Mouse (Mus musculus): ENCODE measurements around the gene Unk. TPM values are rescaled to one million over a fixed set of nuclear protein-coding genes. Genes with fewer than 3 reads are reported as not detected.

The Unk gene
- total and polyA plus RNA-seq, 3 experiments = 17.2 to 80.7 (median 50.1) TPM

DNA sequence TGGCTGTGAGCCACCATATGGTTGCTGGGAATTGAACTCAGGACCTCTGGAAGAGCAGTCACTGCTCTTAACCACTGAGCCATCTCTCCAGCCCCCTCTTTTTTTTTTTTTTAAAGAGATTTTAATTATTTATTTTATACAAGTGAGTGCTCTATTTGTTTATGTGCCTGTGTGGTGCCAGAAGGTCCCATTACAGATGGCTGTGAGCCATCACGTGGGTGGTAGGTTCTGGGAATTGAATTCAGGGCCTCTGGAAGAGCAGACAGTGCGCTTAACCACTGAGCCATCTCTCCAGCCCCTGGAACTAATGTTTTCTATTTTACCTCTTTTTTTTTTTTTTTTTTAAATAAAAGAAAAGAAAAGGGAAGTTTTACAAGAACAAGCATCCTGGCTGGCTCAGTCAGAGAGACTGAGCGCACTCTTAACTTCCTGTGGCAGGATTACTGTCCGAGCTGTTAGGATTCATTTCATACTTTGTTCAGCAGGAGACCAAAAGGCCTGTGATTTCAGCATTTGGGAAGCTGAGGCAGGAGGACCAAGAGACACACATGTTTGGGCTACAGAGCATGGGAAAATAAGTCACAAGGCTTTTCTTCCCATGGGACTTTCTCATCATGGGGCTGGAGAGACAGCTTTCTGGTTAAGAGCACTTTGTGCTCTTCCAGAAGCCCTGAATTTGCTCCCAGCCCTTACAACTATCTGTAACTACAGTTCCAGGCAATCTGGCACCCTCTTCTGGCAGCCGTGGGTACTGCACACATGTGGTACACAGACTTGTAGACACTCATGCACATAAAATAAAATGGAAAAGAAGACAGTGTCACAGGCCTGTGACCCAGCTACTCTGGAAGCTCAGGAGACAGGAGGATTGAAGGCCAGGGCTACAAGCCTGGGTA lies 66.3 kb downstream of the Unk start:
- peaks cover 59% of the 10 kb centered on the region for H3K4me1 ChIP-seq (ENCODE audit: insufficient read depth, low read depth, low read length)
- no peak for DNase-seq (ENCODE audit: low spot score)

GRCm38 (mm10) chr11:116098711-116099460 lies 68.8 kb downstream of the Unk start:
- no peaks in the 10 kb centered on the region for H3K36me3 ChIP-seq (replicated peaks)
- no peak for DNase-seq (ENCODE audit: low spot score)
- no peaks in the 10 kb centered on the region for H3K27me3 ChIP-seq (ENCODE audit: insufficient read depth, low read length)
- no peak overlapping the region; the same call in 1 of the 2 replicates for H3K4me3 ChIP-seq (ENCODE audit: low read depth, low read length)
- H3K9me3 ChIP-seq (replicated peaks) = peaks cover 6% of the 10 kb centered on the region; the same call in 1 of the 2 replicates
- no peak for TF ChIP-seq GATA1 (IDR thresholded peaks at IDR 0.05; ENCODE audit: borderline replicate concordance, low read length)
- no peak for TF ChIP-seq POLR2AphosphoS5 (IDR thresholded peaks at IDR 0.05; ENCODE audit: insufficient replicate concordance, low read depth, low read length)
- no peak for TF ChIP-seq TAL1 (conservative IDR thresholded peaks at IDR 0.05; ENCODE audit: low read depth, low read length)
- TF ChIP-seq CTCF (IDR thresholded peaks at IDR 0.05; ENCODE audit: low read depth, low read length) = no peak
- no peak for TF ChIP-seq GATA2 (IDR thresholded peaks at IDR 0.05; ENCODE audit: borderline replicate concordance, low read depth, low read length)
- no peak for ATAC-seq (ENCODE audit: extremely low read depth, insufficient number of reproducible peaks, low FRiP score, poor library complexity, severe bottlenecking)
- H3K4me1 ChIP-seq (ENCODE audit: insufficient read depth, low read depth, low read length) = peaks cover 64% of the 10 kb centered on the region

More for the DNA sequence above, 66.3 kb downstream of the Unk start:
- TF ChIP-seq POLR2AphosphoS5 (IDR thresholded peaks at IDR 0.05; ENCODE audit: insufficient replicate concordance, low read depth, low read length) (no peak), CTCF (IDR thresholded peaks at IDR 0.05; ENCODE audit: low read depth, low read length) (peak; percentile 64)
- no peaks in the 10 kb centered on the region for H3K27me3 ChIP-seq (ENCODE audit: insufficient read depth, low read length)
- no peak overlapping the region for H3K4me3 ChIP-seq (ENCODE audit: low read depth, low read length)
- H3K36me3 ChIP-seq (replicated peaks) = peaks cover 1% of the 10 kb centered on the region
- peaks cover 6% of the 10 kb centered on the region; the same call in 1 of the 2 replicates for H3K9me3 ChIP-seq (replicated peaks)
- no peak for ATAC-seq (ENCODE audit: extremely low read depth, insufficient number of reproducible peaks, low FRiP score, poor library complexity, severe bottlenecking)

DNA sequence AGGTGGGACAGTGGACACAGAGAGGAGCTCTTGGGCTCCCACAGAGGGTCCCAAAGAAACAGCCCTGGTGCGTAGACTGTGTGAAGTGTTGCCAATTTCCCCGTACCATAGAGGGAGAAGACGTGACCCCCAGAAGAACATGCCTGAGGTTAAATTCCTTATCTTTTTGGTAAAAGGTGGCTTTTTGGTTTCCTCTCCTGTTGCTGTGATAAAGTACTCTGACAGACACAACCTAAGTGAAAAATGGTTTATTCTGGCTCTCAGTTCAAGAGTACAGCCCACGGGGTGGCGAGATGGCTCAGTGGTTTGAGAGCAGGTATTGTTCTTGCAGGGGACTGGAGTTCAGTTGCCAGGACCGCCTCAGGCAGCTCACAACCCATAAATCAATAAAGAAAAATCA lies 69.3 kb downstream of the Unk start:
- DNase-seq (ENCODE audit: low spot score) (no peak), ATAC-seq (ENCODE audit: extremely low read depth, insufficient number of reproducible peaks, low FRiP score, poor library complexity, severe bottlenecking) (no peak)
- Histone ChIP-seq H3K4me3 (ENCODE audit: low read depth, low read length) (no peak overlapping the region; the same call in 1 of the 2 replicates), H3K36me3 (replicated peaks) (no peaks in the 10 kb centered on the region), H3K4me1 (ENCODE audit: insufficient read depth, low read depth, low read length) (peaks cover 65% of the 10 kb centered on the region), H3K9me3 (replicated peaks) (peaks cover 6% of the 10 kb centered on the region; the same call in 1 of the 2 replicates), H3K27me3 (ENCODE audit: insufficient read depth, low read length) (no peaks in the 10 kb centered on the region)
- TF ChIP-seq CTCF (IDR thresholded peaks at IDR 0.05; ENCODE audit: low read depth, low read length) (no peak), POLR2AphosphoS5 (IDR thresholded peaks at IDR 0.05; ENCODE audit: insufficient replicate concordance, low read depth, low read length) (no peak), GATA1 (IDR thresholded peaks at IDR 0.05; ENCODE audit: borderline replicate concordance, low read length) (no peak), GATA2 (IDR thresholded peaks at IDR 0.05; ENCODE audit: borderline replicate concordance, low read depth, low read length) (no peak), TAL1 (conservative IDR thresholded peaks at IDR 0.05; ENCODE audit: low read depth, low read length) (no peak)

GRCm38 (mm10) chr11:116100385-116100784 lies 70.3 kb downstream of the Unk start:
- H3K4me3 ChIP-seq (ENCODE audit: low read depth, low read length) = no peak overlapping the region; the same call in 1 of the 2 replicates
- no peak for ATAC-seq (ENCODE audit: extremely low read depth, insufficient number of reproducible peaks, low FRiP score, poor library complexity, severe bottlenecking)

DNA sequence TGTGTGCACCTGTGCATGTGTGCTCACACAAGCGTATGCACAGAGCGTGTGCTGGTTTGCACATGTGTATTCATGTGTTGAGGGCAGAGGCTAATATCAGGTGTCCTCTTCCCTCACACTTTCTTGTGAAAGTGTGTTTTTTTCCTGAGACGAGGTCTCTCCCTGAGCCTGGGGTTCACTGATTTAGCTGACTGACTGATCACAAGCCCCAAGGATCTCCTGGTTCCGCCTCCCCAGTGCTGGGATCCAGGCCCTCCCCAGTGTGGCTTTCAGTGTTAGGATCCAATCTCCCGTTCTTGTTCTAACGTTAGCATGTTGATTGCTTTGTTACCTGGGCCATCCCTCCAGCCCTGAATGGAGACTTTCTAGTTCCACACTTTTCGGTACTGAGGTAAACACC lies 70.7 kb downstream of the Unk start:
- ATAC-seq (ENCODE audit: extremely low read depth, insufficient number of reproducible peaks, low FRiP score, poor library complexity, severe bottlenecking) (no peak), DNase-seq (ENCODE audit: low spot score) (no peak)
- H3K4me1 ChIP-seq (ENCODE audit: insufficient read depth, low read depth, low read length) = peaks cover 69% of the 10 kb centered on the region
- no peaks in the 10 kb centered on the region; the same call in 1 of the 2 replicates for H3K27me3 ChIP-seq (ENCODE audit: insufficient read depth, low read length)
- peaks cover 6% of the 10 kb centered on the region; the same call in 1 of the 2 replicates for H3K9me3 ChIP-seq (replicated peaks)
- no peaks in the 10 kb centered on the region for H3K36me3 ChIP-seq (replicated peaks)
- no peak overlapping the region; the same call in 1 of the 2 replicates for H3K4me3 ChIP-seq (ENCODE audit: low read depth, low read length)
- TF ChIP-seq GATA2 (IDR thresholded peaks at IDR 0.05; ENCODE audit: borderline replicate concordance, low read depth, low read length) (no peak), GATA1 (IDR thresholded peaks at IDR 0.05; ENCODE audit: borderline replicate concordance, low read length) (no peak), CTCF (IDR thresholded peaks at IDR 0.05; ENCODE audit: low read depth, low read length) (no peak), POLR2AphosphoS5 (IDR thresholded peaks at IDR 0.05; ENCODE audit: insufficient replicate concordance, low read depth, low read length) (no peak), TAL1 (conservative IDR thresholded peaks at IDR 0.05; ENCODE audit: low read depth, low read length) (no peak)

More at GRCm38 (mm10) chr11:116100385-116100784, 70.3 kb downstream of the Unk start:
- TF ChIP-seq GATA2 (IDR thresholded peaks at IDR 0.05; ENCODE audit: borderline replicate concordance, low read depth, low read length) (no peak), CTCF (IDR thresholded peaks at IDR 0.05; ENCODE audit: low read depth, low read length) (no peak), POLR2AphosphoS5 (IDR thresholded peaks at IDR 0.05; ENCODE audit: insufficient replicate concordance, low read depth, low read length) (no peak), TAL1 (conservative IDR thresholded peaks at IDR 0.05; ENCODE audit: low read depth, low read length) (no peak), GATA1 (IDR thresholded peaks at IDR 0.05; ENCODE audit: borderline replicate concordance, low read length) (no peak)
- H3K36me3 ChIP-seq (replicated peaks) = no peaks in the 10 kb centered on the region
- peaks cover 6% of the 10 kb centered on the region; the same call in 1 of the 2 replicates for H3K9me3 ChIP-seq (replicated peaks)
- H3K27me3 ChIP-seq (ENCODE audit: insufficient read depth, low read length) = no peaks in the 10 kb centered on the region
- H3K4me1 ChIP-seq (ENCODE audit: insufficient read depth, low read depth, low read length) = peaks cover 67% of the 10 kb centered on the region
- DNase-seq (ENCODE audit: low spot score) = no peak
